Mouse (Mus musculus) monocyte, adult 2 months (primary cell): ENCODE results near the gene Elk1.

Experiments used
- DNase-seq, 2 experiments: peaks; one replicate each; pipeline ENCODE4 v3.0.0; 2022; ENCODE audit warnings: low spot score in 2 of 2, low read depth in 1 of 2

Gene Elk1

GRCm38 (mm10) chrX:20950191-20950880 is at the start of gene Elk1:
Gene Elk1, minus strand, starts transcription at chrX:20950608.
- peak; percentile 66 to 75 for DNase-seq

GRCm38 (mm10) chrX:20980901-20981300 is 30.5 kb upstream of the Elk1 start:
- no peak for DNase-seq

GRCm38 (mm10) chrX:20961477-20962378 is 11.3 kb upstream of the Elk1 start, which contains the start of gene Uxt:
Gene Uxt, minus strand, starts transcription at chrX:20962017.
- peak; percentile 66 to 81 for DNase-seq

DNA sequence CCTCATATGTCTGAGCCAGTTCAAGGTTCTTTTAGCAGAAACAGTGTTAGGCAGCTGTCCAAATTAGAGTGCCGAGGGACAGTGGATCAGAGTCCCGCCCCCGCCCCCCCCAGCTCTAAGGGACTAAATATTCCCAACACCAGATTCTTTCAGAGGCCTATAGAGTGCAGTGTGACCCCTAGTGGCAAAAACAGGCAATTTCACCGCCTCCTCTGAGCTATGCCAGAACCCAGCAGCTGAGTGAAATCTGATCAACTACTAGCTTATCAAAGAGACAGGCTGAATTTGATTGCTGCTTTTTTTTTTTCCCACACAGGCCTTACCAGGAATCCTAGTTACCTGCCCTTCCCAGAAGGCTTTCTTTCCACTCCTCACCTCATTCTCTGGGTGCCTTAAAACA is 4.4 kb downstream of the Elk1 start:
- DNase-seq: no peak

DNA sequence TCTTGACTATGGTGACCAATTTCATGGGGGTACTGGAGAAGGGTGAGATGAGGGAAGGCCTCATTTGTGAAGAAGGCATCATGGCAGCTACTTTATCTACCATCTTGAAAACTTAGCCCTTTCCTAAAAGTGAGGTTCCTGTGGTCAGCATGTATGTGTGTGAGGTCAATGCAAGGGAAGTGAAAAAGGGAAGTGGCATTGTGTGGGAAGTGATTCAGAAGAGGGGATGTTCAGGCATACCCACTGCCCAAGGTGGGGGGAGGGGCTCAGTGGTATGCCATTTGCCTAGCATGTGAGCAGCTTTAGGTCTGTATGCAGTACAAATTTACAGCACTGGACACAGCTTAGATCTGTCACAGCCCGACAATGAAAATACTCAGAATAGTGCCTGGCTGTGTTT is 18.4 kb downstream of the Elk1 start:
- DNase-seq: peak; percentile 30 to 55

GRCm38 (mm10) chrX:20931364-20931763 is 19.0 kb downstream of the Elk1 start, which contains the start of gene Cfp:
Gene Cfp, minus strand, starts transcription at chrX:20931555.
- DNase-seq: peak; percentile 31 to 57

- no peak for DNase-seq
Observed at GRCm38 (mm10) chrX:20929859-20930258, 20.5 kb downstream of the Elk1 start.

GRCm38 (mm10) chrX:20924976-20925375 is 25.4 kb downstream of the Elk1 start:
- DNase-seq: no peak

DNA sequence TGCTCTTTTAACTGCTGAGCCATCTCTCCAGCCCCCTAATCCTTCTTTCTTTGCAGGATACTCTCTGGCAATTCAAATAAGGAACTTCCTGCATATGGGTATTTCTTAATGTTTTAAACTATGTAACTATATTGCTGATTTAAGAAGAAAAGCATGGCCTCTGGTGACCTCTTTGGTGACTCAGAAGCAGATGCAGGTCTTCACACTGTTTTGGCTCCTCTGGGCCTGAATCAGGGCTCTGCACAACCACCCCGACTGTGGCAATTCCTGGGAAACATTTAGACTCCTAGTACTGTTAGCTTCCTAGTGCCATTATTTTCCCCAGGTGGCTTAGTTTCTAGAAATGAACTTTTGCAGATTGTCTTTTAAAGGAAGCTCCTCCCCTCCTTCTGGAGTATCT is 26.9 kb downstream of the Elk1 start:
- no peak for DNase-seq

DNA sequence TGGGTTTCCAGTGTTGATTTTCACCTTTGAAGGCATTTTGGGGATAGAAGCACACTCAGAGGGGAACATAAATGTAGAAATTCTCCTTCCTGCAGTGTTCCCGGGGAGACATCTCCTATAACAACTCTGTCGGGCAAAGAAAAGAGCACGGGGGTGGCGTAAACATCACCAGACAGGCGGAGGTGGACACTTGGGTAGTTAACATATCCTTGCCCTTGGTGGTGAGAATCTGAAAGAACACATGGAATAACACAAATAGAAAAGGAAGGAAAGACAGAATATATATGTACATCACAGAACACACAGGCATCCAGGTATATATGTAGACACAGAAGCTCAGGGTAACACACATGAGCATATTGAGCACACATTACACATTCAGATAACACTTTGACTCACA is 29.0 kb downstream of the Elk1 start:
- no peak for DNase-seq

DNA sequence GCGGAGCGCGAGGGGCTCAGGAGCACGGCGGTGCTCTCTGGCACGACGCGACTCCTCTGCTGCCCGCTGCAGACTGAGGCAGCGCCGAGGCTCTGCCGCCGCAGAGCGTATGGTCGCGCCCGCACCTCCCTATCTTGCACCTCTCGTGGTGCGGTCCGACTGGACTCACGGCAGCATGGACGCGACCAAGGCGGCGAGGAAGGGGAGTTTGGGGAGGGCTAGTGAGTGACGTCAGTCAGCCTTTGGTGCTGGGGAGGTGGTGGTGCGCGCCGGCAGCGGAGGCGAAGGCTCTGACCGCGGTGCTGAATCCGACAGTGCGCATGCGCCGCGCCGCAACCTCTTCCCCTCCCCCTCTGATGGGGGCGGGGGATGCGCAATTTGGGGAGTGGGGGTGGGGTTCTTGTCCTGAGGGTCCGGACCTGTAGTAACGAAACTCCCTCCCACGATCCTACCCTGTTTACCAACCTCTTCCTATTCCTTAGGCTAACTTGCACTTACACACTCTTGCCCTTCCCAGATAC is 29.5 kb downstream of the Elk1 start, which contains the start of gene Syn1:
Gene Syn1, minus strand, starts transcription at position 161 of the 521 bp plus-strand sequence.
- peak; percentile 14 to 42 for DNase-seq

GRCm38 (mm10) chrX:20920249-20920843 is 30.1 kb downstream of the Elk1 start:
- DNase-seq: no peak

- no peak for DNase-seq
Observed at GRCm38 (mm10) chrX:20915075-20915474, 35.3 kb downstream of the Elk1 start.

DNA sequence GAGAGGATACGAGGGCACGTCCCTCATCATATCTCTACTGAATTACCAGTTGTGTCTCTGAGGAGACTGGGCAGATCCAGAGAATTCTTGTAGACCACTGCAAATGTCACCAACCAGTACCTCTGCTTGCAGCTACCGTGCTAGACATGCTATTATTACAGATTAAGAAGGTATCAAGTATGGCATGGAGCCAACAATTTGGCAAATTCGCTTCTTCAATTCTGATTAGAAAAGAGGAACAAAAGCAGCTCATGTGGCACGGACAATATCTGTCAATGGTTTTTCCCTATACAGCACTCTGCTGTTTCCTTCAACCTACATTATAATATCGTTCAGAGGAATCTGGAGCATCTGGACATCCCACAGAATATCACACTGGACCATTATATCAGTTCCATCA is 36.7 kb downstream of the Elk1 start:
- no peak for DNase-seq

DNA sequence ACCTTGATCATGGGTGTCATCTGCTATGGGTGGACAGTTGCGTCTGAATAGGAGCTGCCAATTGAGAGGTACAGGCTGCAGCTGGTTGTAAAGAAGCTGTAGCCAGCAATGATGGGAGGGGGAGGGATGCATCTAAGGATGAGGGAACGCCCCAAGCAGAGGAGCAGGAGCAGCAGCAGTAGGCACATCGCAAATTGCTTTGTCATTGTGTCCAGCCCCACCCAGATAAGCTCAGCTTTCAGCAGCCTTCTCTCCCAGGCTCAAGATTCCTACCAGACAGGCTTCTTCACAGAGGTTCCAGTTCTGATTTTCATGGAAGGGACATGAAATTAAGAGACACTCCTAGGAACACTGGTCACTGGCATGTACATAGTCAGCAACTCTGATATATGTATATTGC is 40.3 kb downstream of the Elk1 start:
- DNase-seq: no peak
